Mouse (Mus musculus) T-cell, adult 2 months (primary cell): ENCODE results near the gene Ptpa.
A peak's percentile ranks its signal among the peaks of the same experiment; 100 is the strongest.
"Not testable (repeated sequence)": the region's sequence is repeated elsewhere in the genome, so short reads cannot be mapped to it uniquely, and the experiment has no call there.

Experiments
- DNase-seq: peaks from one replicate; pipeline ENCODE4 v3.0.0; 2022; ENCODE audit warnings: low spot score

Gene Ptpa

DNA sequence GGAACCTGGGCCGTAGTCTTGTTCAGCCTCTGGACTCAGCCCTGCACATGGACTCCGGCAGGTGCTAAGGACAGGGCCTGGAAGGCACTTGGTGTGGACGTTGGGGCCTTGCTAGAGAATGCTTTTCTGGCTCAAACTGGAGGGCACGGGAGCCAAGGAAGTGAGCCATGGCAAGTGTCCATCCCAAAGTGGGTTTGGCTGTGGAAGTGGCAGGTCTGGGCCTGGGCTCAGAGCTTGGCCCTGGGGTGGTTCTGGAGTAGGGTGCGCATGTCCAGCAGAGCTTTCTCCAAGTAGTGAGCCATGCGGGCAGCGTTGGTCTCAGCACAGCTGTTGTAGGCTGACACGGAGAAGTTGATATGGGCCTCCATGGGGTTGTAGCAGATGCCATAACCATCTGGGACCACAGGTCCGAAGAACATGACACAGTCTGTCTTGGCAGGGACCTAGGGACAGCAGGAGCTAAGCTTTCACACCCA lies 13.4 kb upstream of the Ptpa start:
- DNase-seq: no peak

DNA sequence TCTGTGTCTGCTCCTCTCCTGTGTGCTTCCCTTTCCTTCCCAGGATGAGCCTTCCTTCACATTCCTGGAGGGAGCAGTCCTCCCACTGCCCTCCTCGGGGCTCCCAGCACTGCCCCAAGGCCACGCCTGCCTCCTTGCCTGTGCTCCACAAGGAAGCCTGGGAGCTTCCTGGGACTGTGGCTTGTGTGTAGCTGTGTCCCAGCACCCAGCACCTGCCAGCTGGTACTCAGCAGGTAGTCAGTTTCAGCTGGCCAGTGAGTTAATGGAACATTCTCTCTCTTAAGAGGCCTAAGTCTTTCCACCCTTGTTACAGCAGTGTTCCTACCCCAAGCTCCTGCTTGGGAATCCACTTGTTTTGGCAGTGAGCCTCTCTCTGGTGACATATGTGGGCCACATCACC lies 13.0 kb upstream of the Ptpa start:
- DNase-seq: no peak

DNA sequence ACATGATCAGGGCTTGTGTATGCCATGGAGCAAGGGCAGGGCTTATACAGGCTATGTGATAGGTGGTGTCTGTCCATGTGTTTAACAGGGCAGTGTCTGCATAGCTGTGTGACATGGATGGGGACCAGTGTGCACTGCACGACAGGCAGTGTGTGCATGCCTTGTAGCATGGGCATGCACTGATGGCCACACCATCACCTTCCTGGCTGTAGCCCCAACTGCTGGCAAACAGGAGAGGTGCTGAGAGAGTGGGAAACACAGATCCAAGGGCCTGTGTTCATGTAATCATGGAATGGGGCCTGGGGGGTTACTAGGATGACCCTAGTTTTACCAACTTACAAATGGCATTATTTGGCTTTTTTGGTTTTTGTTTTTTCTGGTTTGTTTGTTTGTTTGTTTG lies 12.0 kb upstream of the Ptpa start:
- DNase-seq: no peak

DNA sequence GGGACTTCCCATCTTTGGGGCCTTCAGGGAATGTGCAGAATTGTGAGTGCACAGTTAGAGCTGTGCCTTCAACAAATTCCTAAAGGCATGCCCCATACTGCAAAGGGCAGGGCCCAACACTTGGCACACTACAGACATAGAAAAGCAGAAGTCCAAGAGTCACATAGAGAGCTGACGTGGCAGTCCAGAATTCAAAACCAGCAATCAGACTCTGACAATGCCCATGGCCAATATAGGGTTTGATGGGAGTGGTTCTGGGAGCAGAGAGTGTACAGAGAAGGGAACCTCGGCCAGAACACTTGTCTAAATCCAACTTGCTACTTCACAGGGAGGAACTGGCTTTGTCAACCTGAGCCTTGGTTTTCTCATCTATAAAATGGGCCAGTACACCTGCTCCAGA lies 8.6 kb upstream of the Ptpa start:
- DNase-seq: no peak

DNA sequence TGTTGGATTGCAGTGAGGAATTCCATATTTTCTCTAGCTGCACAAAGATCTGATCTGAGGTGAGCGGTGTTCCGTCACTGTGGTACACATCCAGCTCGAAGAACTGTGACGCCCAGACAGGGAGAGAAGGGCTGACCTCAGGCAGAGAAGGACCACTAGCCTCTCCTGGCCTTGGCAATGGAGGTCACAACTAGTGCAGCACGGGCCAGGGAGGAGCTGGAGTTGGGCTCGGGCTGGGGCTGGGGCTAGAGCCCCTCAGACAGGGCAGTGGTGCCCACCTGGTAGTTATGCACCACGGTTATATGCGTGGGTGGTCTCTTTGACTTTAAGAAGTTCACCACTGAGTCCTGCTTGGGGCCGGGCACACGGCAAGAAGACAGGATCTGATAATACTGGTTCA lies 8.1 kb upstream of the Ptpa start:
- DNase-seq: no peak

DNA sequence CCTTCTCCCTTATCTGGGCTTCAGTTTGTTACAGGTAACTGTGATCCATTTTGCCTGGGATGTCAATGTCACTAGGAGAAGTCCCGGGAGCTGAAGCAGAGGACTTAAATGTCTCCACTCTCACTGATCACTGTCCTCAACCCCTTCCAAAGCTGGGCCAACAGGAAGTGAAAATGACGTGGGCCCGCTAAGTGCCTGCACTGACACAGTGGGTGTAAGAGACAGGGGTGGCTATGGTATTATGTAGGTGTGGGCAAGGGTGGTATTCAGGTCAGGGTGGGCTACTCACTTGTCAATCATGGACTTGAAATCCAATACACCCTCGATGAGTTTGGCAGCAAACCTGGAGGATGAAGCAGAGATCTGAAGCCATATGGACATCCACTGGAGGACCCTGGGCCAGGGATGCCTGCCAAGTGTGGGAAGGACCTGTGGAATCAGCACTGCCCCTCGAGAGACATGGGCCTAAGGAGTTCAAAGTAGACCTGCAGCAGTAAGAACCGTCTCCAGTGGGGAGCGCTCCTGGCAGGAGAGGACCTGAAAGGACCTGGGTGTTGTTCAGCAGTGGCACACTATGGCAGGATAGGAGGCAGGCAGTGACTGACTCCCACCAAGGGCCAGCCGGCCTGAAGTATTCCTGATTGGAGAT lies 7.3 kb upstream of the Ptpa start:
- no peak for DNase-seq

DNA sequence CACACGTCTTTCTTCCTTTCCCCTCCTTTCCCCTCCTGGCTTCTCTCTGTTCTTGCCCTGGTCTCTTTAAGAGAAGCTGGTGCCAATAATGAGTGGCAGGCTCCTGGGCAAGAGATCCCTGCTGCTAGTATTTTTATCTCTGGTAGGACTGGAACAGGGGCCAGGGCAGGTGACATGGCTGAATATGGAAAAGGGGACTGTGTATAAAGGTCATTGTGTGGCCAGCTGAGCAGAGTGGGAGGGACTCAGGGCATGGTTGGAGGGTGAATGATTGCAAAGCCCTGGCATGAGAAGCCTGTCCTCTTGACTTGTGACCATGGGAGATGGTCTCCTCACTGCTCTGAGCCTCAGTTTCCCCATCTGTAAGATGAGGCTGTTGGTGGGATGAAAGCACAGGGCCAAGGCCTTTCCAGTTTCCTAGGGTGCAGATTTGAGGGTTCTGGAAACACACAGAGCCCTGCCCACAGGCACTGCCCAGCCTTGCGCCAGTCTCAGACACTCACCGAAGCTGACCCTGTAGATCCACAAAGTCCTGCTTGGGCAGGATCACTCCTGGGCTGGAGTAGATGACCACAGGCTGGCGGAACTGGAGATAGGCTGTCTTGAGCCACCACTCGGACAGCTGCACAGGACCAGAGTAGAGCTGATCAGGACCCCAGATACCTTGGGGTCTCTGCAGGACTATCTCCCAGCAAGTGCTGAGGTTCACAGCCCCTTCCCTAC lies 6.2 kb upstream of the Ptpa start:
- no peak for DNase-seq

DNA sequence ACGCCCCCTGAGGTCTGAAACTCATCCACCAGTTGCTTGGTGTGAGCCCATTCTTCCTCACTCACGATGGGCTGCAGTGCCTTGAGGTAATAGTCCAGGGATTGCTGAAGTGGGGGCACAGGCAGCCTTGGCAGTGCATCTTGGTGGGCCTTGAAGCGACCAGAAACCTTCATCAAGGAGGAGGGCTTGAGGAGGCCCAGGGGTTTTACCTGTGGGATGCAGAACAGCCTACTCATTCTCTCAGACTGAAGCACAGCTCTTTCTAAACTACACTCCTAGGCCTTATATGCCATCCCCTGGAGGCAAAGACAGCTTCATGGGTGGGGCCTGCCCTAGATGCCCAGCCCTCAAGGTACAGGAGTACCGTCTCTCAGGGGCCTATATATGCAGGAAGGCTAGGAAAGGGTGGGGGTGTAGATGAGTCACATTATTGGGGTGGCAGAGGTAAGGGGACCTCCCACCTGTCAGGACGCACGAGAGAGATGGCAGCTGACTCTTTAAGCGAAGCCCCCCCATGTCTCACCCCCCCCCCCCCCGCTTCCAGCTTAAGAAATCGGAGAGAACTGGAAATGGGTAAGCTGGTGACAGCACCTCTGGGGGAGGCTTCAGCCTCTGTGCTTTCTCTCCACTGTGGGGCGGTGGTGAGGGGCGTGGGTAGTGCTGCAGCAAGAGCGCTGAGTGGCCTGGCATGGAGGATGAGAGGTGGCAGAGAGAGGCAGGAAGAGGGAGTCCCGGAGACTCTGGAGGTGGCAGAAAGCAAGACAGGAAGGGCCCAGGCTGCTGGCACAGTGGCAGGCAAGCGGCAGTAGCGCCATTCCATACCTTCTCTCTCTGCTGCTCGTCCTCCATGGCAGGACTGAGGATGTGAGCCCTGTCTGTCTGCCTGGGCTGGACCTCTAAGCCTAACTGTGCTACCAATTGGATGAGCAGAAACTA lies 2.5 kb upstream of the Ptpa start:
- DNase-seq: no peak

DNA sequence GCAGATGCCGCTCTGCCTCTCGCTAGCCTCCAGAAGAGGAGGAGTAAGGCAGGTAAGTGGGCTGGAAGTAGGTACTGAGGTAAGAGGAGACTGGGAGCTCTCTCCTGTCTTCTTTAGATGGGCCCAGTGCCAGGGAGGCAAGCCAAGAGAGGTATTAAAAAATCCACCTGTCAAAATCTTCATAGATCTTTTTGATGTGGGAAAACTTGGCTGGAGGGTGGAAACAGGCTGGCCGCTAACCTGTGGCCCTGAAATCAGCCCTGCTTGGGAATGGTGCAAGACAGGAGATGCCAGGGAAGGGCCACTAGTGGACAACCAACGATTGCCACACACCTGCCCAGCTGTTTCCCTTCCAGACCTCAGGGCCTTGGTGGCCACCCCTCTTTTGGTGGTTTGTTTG lies 1.7 kb upstream of the Ptpa start:
- DNase-seq: no peak

DNA sequence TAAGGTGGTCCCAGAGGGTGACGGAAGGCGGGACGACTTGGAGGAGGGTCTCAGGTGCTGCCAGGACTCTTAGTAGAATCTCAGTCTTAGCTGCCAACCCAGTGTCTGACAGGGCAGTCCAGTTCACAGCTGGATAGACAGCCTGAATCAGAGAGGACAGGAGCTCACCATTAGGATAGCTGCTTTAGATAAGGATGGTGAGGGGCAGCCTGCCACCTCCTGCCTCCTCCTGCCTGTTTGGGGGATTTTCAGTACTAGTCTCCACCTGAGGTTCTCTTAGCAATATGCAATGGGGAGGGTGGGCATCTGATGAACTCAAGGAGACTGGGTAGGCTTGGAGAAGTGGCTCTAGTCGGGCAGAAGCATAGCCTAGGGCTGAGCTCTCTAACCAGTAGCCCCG lies 1.2 kb upstream of the Ptpa start:
- no peak for DNase-seq

DNA sequence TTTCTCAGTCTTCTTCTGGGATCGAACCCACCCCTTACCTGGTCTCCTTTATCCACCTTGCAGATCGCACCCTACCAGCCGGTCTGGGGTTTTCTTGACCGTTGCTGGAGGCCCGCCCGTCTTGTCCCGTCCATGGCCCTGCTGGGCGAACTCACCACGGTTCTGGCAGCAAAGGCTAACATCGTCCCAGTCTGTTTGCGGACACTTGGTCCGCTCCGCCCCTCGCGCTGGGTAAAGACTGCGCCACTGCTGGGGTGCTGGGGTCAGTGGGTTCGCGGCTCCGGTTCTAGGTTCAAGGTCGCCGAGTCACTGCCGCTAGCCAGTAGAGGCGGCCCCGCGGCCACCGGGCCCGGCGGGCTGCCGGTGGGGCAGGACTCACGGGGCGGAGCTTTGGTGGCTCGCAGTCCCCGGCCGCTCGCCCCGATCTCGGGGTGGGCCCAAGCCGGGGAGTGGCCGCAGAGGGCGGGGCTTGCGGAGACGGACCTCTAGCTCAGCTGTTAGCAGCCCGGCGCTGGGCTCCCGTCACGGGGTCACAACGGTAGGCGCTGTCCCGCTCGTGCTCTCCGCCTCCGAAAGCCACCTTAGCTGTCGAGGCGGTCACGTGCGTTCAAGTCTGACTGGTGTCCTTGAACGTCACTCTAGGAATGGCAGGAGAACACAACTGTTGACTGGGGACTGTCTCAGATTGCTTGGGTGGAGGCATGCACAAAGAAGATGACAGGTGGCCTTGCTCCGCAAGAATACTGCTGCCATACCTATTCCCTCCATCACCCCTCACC lies 493 bp upstream of the Ptpa start, which contains the start of gene Crat:
Crat (minus strand) TSS at position 657 of the 779 bp plus-strand sequence.
- no peak for DNase-seq

DNA sequence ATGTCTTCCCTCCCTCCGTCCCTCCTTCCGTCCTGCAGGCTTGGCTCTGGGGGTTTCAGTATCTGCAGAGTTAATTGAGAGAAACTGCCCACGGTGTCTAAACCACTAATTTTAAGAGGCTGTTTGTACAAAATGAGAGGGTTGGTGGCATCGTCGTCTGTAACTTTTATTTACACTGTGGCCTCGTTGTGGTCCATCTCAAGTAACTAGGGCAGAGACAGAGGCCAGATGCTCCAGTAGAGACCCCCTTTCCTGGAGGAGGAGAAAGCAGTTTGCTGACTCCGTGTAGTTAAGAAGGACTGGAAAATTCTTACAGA lies 768 bp downstream of the Ptpa start:
- no peak for DNase-seq

DNA sequence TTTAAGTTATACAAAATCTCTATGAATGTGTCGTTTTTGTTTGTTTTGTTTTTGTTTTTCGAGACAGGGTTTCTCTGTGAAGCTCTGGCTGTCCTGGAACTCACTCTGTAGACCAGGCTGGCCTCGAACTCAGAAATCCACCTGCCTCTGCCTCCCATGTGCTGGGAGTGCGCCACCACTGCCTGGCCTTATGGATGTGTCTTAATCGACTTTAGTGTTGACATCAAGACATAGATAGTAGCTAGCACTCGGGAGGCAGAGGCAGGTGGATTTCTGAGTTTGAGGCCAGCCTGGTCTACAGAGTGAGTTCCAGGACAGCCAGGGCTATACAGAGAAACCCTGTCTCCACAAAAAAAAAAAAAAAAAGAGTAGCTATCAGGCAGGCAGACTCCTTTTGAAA lies 1.3 kb downstream of the Ptpa start:
- not testable (repeated sequence) for DNase-seq

DNA sequence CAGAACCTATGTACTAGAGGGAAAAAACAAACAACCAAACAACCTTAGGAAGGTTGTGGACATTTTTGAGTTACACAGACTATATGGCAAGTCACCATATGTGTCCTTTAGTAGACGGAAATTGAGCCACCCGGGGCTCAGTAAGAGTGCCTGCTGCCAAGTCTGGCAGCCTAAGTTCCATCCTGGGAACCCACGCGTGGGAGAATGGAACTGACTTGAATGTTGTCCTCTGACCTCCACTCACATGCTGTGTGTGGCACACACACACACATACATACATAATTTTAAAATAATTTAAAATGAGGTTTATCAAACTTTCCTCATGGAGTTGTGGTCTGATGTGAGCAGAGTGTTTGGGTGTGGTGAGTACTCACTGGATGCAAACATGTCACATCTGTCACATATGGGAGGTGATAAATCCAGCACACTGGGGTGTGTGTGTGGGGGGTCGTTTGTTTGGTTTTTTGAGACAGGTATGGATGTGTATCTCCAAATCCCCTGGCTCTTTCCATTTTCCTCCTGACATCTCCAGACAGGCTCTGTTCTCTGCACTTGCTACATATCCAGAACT lies 1.8 kb downstream of the Ptpa start:
- no peak for DNase-seq

DNA sequence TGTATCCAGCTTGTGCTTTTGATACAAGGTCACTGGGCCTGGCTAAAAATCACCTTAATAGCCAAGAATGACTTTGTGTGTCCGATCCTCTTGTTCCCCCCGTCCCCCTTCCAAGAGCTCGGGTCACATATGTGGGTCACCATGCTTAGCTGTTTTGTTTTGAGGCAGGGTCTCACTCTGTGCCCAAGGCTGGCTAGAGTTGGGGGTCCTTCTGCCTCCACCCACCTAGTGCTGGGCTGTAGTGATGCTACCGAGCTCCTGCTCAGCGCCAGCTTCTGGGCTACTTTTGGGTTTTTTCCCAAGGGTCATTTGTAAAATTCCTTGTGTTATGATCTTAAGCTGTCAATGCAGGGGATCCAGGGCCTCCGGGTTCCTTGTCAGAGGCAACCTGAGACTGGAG lies 2.4 kb downstream of the Ptpa start:
- DNase-seq: no peak

DNA sequence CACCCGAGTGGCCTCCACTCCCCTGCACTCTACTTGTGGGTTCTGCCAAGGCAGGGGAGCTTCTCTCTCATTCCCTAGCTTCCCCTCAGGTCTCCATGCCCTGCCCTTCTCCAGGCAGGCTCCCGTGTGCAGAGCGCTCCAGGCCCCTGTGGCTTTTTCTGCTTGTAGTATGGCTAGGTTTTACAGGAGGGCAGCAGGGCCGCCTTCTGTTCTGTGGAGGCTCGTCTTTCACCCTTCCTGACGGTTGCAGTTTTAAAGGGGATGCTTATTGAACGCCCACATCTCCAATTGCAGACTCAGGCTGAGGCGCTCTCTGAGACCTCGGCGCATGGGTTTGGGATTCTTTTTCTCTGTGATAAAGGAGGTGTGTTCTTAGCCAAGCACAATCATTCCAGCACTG lies 3.3 kb downstream of the Ptpa start:
- DNase-seq: no peak

DNA sequence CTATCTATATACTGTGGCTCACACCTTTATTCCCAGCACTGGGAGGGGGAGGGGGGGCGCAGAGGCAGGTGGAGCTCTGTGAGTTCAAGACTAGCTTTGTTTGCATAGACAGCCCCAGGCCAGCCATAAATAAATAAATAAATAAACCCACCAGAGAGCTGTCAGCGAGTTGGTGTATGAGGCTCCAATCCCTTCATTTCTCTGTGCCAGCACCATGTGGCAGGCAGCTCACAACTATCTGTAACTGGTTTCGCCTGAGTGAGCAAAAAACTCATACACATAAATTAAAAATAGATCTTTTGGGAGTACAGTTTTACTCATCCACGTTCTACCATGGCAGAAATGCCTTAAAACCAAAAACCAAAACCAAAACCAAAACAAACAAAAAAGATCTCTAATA lies 5.6 kb downstream of the Ptpa start:
- no peak for DNase-seq

DNA sequence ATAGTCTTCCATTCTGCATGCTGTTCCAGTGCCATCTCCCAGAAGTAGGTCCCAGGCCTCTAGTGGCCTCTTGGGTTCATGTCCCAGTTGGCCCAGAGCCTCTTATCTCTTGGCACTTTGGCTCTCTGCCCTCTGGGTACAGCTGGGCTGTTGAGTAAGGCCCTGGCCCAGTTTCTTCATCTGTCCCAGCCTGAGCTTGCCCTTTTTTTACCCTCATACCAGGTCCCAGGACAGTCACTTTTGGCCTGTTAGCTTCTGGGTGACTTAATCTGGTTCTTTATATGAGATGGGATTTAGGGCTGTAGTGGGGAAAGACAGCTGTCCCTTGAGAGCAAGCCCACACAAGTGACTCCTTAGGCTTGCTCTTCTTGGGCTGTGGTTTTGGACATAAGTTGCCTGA lies 13.3 kb downstream of the Ptpa start:
- no peak for DNase-seq

DNA sequence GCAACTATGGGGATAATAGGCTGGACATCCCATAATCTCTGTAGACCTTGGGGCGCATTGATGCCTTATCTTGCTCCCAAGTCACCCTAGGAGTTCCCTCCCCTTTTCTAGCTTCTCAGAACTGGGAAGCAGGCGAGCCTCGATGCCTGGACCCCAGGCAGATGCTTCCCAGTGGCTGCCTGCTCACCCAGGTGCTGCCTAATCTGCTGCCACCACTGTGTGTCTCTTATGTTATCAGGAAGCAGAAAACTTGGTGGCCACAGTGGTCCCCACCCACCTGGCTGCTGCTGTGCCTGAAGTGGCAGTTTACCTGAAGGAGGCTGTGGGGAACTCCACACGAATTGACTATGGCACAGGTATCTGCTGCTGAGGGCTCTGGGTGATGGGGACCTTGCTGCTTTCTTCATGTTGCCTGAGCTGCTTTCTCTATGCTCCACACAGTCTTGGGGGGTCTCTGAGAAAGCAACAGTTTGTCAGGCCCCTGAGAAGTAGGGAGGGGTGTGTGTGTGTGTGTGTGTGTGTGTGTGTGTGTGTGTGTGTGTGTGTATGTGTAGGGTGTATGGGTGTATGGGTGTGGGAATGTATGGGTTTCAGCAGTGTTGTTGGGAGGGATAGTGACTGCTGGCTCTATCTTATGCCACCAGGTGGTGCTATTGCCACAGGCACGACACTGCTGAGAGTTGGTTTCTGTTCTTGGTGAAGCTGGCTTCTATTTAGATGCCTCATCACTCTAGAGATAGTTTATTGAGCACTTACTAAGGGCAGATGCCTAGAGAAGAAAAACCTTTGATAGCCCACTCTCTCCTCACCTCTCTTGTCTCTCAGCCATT lies 19.7 kb downstream of the Ptpa start:
- peak; percentile 74 for DNase-seq

DNA sequence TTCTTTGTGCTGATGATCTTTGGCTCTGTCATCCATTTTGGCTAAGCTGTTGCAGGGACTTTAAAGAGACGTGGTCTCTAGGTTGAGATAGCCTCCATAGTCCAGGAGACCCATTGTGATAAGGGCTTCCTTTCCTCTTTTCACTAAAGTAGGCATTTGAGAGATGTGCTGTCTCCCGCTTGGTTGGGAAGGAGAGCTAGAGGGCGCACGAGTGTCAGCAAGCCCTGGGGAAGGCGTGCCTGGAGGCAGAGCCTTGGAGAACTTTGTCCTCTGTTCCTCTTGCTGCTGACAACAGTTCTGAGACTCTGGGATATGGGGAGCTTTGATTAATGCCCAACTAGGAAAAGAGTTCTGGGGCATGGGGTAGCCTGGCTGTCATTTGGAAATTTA lies 20.3 kb downstream of the Ptpa start:
- DNase-seq: no peak

DNA sequence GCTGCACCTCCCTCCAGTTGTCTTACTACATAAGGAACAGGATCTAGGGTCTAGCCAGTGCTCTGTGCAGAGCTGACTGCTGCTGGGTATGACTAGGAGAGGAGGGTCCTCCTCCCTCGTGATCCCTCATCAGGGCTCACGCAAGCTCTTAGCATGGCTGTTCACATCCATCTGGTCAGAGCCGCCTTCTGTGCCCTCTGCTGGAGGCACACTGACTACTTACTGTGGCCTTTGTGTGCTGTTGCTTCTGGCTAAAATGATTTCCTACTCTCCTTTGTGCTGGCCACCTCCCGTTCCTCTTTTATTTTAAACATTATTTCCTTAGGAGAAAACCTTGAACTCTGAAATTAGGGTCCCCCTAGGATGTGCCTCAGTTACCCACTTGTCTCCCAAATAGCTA lies 21.0 kb downstream of the Ptpa start:
- no peak for DNase-seq
